Mouse (Mus musculus) heart, embryonic 12.5 days (tissue): Measurements from ENCODE around the gene Rps8. TPM values are rescaled to one million over a fixed set of nuclear protein-coding genes. Genes with fewer than 3 reads are reported as not detected.
A peak's percentile ranks its signal among the peaks of the same experiment; 100 is the strongest.
"Not testable (repeated sequence)": the region's sequence is repeated elsewhere in the genome, so short reads cannot be mapped to it uniquely, and the experiment has no call there.

Experiments used
- ATAC-seq: fragments of 200-750 bp; cut with Nextera tagmentation; 2 replicates; pipeline ENCODE4 v1.8.0; 2017; ENCODE audit warnings: moderate TSS enrichment, moderate library complexity; ENCODE audit not compliant: insufficient number of reproducible peaks, low FRiP score
- H3K27ac ChIP-seq: fragments of 300-500 bp; sonication (generic); 2 replicates; pipeline ENCODE4 v1.5.1; 2016; ENCODE audit warnings: mild to moderate bottlenecking, moderate library complexity; ENCODE audit not compliant: poor library complexity, severe bottlenecking
- H3K27me3 ChIP-seq: fragments of 300-500 bp; sonication (generic); replicated peaks from 2 replicates; pipeline ENCODE4 v1.6.1; 2016; ENCODE audit warnings: mild to moderate bottlenecking, moderate library complexity
- H3K36me3 ChIP-seq: fragments of 300-500 bp; sonication (generic); 2 replicates; pipeline ENCODE4 v1.6.1; 2016; ENCODE audit warnings: mild to moderate bottlenecking, moderate library complexity
- H3K4me1 ChIP-seq: fragments of 300-500 bp; sonication (generic); replicated peaks from 2 replicates; pipeline ENCODE4 v1.6.1; 2016; ENCODE audit warnings: mild to moderate bottlenecking
- H3K4me2 ChIP-seq: fragments of 300-500 bp; sonication (generic); 2 replicates; pipeline ENCODE4 v1.6.1; 2016; ENCODE audit warnings: mild to moderate bottlenecking, moderate library complexity
- H3K4me3 ChIP-seq: fragments of 300-500 bp; sonication (generic); 2 replicates; pipeline ENCODE4 v1.5.1; 2016; ENCODE audit warnings: mild to moderate bottlenecking
- H3K9ac ChIP-seq: fragments of 300-500 bp; sonication (generic); 2 replicates; pipeline ENCODE4 v1.6.1; 2016; ENCODE audit warnings: mild to moderate bottlenecking, moderate library complexity
- H3K9me3 ChIP-seq: fragments of 300-500 bp; sonication (generic); replicated peaks from 2 replicates; pipeline ENCODE4 v1.6.1; 2016; ENCODE audit warnings: mild to moderate bottlenecking, moderate library complexity
- WGBS: fragments of 180-500 bp; shearing (Covaris S2); methylation state at CpG from one replicate; pipeline ENCODE4 v1.1.7; 2016; 5-methylcytosine and 5-hydroxymethylcytosine counted together
- polyA plus RNA-seq: library from polyadenylated mRNA; unstranded; fragments of >200 nt; fragmentation: Nextera tagmentation; extraction: Ambion mirVana; gene quantifications from 2 replicates; pipeline ENCODE4 v1.2.1, GENCODE M21; 2016

Gene Rps8
- 612 and 621 TPM in 2 replicates for polyA plus RNA-seq

DNA sequence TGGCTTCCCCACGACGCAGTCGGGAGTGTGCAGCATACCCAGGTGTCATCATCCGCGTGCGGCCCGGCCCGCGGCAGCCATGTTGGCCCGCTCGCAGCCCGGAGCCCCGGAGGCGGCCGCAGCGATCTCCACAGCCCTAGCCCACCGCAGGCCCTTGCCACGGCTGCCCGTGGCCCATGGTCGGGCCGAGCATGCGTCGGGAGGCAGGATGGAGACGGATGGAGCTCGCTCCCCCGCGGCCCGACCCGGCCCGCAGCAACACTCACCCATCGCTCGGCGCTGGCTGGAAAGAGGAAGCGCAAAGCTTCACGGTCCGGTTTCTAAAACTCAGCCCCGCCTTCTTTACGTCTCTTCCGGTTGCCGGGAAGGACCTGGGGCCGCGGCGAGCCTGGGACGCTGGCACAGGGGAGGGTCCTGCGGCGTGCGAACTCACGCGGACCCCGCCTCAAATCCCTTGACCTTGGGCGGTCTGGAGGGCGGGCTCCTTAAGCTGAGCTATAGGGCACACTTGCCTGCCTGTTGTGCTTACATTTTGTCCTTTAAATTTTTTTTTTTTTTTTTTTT, at the start of gene Rps8:
Gene Rps8 (minus strand): TSS at position 452 of the 564 bp plus-strand sequence.
- H3K4me2 ChIP-seq, result peak within 1 kb of the TSS; percentile 81
- peak within 1 kb of the TSS; percentile 97 for H3K4me3 ChIP-seq
- peak within 1 kb of the TSS; percentile 100 for H3K9ac ChIP-seq
- H3K27ac ChIP-seq, result peak within 1 kb of the TSS; percentile 92
- H3K9me3 ChIP-seq, result no peaks in the 10 kb centered on the region
- peaks cover 26% of the 10 kb centered on the region for H3K4me1 ChIP-seq
- under 1% methylated on average over 52 of the region's 52 CpGs for WGBS
- peak; percentile 92 for ATAC-seq
- H3K27me3 ChIP-seq, result no peaks in the 10 kb centered on the region
- H3K36me3 ChIP-seq, result peaks cover 57% of the 10 kb centered on the region

DNA sequence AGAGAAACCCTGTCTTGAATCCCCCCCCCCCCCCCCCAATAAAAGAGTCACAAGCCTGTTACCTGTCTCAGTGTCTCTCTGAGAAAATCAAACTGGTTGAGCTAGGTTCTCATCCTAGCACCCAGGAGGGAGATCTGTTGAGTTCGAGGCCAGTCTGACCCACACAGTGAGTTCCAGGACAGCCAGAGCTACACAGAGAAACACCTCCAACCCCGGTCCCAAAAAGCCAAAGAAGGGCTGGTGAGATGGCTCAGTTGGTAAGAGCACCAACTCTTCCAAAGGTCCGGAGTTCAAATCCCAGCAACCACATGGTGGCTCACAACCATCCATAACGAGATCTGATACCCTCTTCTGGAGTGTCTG, 46.9 kb upstream of the Rps8 start:
- Histone ChIP-seq H3K9ac (peak overlapping the region; percentile 51), H3K9me3 (no peaks in the 10 kb centered on the region), H3K27me3 (no peaks in the 10 kb centered on the region), H3K36me3 (no peaks in the 10 kb centered on the region), H3K4me3 (peak overlapping the region; percentile 34), H3K4me2 (peak overlapping the region; percentile 63), H3K4me1 (0 out of 2 replicates have a peak, but pooled peaks cover 3% of the 10 kb centered on the region), H3K27ac (peak overlapping the region; percentile 68)
- 61% methylated on average over 4 of the region's 4 CpGs for WGBS
- ATAC-seq, result no peak

DNA sequence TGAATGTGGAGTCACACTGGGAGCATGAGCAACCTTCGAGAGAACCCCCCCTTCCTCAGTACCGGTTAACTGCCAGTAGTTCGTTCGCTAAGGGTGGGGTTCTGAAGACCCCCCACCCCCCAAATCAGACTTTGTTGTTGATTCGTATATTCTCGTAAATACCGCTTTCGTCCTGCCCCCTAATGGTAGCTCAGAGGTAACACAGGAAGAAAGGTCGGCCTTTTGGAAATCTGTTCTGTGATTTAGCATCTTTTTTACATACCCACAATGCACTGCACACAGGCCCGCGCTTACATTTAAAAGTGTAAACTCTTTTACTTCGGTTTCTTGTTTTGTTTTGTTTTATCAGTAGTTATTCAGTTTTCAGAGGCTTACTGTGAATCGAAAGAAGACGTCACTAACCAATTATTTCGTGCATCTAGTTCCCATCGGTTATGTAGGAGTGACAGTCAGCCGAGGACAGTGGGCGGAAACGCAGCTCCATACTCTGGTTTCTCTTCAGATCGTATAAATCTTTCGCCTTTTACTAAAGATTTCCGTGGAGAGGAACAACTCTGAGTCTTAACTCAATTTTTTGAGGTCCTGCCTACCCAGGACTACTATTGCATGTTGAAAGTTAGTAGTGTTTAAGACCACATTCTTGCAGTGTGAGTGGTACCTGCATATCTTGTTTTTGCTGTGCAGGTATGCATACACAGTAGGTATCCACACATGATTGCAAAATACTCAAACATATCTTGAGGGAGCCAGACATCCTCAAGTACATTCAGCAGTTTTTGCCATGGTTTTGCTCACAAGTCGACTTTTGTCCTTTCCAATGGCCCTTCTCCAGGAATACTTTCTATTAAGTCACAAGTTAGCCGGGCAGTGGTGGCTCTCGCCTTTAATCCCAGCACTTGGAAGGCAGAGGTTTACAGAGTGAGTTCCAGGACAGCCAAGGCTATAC, 46.3 kb upstream of the Rps8 start:
- Histone ChIP-seq H3K9me3 (no peaks in the 10 kb centered on the region), H3K4me2 (peak overlapping the region; percentile 63), H3K9ac (peak overlapping the region; percentile 51), H3K36me3 (no peaks in the 10 kb centered on the region), H3K27me3 (no peaks in the 10 kb centered on the region), H3K4me1 (0 out of 2 replicates have a peak, but pooled peaks cover 3% of the 10 kb centered on the region), H3K4me3 (peak overlapping the region; percentile 34), H3K27ac (peak overlapping the region; percentile 68)
- ATAC-seq, result peak; percentile 64
- WGBS, result 1% methylated on average over 25 of the region's 25 CpGs

DNA sequence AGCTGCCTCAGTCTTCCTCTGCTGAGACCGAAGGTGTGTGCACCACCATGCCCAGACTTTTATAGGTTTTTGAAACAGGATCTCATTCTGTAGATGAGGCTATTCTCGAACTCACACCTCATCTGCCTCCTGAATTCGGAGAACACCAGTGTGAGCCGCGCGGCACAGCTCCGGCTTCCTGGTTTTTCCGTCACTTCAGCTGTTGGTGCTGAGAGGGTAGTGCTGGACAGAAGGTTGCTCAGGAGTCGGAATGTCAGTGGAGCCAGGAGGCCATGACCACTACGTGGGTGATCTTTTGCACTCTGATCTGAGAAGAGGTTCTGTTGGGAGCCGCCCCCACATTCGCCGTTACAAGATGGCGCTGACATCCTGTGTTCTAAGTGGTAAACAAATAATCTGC, 35.8 kb upstream of the Rps8 start:
- Histone ChIP-seq H3K4me3 (no peak overlapping the region), H3K36me3 (no peaks in the 10 kb centered on the region), H3K9ac (no peak overlapping the region), H3K4me1 (no peaks in the 10 kb centered on the region), H3K9me3 (no peaks in the 10 kb centered on the region), H3K27me3 (no peaks in the 10 kb centered on the region), H3K4me2 (no peak overlapping the region), H3K27ac (no peak overlapping the region)
- WGBS, result 90% methylated on average over 14 of the region's 14 CpGs
- ATAC-seq, result no peak

DNA sequence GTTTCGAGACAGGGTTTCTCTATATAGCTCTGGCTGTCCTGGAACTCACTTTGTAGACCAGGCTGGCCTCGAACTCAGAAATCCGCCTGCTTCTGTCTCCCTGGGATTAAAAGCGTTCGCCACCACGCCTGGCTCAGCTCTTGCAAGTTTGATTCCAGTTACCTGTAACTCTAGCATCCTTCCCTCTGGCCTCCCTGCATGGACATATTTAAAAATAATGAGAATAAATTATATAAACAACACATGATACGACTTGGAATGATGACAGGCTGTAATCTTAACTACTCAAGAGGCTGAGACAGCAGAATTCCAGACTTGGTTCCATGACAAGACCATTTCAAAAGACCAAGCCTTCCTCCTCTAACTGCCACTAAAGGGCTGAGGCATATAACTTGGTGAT, 34.6 kb upstream of the Rps8 start:
- WGBS, result 68% methylated on average over 7 of the region's 7 CpGs
- H3K9ac ChIP-seq, result peak overlapping the region; percentile 56; the same call in 1 of the 2 replicates
- ATAC-seq, result no peak

DNA sequence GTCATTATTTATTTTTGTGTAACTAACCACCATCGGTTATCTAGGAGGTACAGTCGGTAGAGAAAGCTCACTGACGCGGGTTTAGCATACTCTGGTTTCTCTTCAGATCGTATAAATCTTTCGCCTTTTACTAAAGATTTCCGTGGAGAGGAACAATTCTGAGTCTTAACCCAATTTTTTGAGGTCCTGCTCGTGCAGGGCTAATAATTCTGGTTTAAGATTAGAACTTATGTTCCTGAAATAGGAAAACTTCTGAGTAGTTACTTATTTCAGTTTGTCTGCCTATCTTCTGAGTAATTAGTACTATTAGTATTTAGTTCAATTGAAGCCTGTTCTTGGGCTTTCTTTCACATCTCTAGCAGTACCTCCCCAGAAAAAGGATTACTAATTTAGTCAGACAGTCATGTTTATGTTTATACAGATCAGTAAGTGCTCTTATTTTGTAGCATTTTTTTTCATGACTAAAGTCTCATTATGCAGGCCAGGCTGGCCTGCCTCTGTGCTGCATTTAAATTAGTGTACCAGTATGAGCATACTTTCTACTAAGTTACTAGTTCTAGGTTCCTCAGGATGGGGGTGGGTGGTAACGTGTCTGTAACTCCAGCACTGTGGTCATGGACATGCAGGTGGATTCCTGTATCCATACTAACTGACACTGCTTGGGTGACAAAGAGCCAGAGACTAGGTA, 34.0 kb upstream of the Rps8 start:
- Histone ChIP-seq H3K9me3 (no peaks in the 10 kb centered on the region), H3K4me1 (no peaks in the 10 kb centered on the region), H3K4me2 (peak overlapping the region; percentile 61; the same call in 1 of the 2 replicates), H3K27me3 (no peaks in the 10 kb centered on the region), H3K36me3 (no peaks in the 10 kb centered on the region), H3K27ac (peak overlapping the region; percentile 73), H3K4me3 (peak overlapping the region; percentile 39; the same call in 1 of the 2 replicates), H3K9ac (peak overlapping the region; percentile 56; the same call in 1 of the 2 replicates)
- ATAC-seq, result peak; percentile 83
- under 1% methylated on average over 9 of the region's 9 CpGs for WGBS

More for the DNA sequence above, 34.6 kb upstream of the Rps8 start:
- Histone ChIP-seq H3K4me1 (no peaks in the 10 kb centered on the region), H3K27me3 (no peaks in the 10 kb centered on the region), H3K9me3 (no peaks in the 10 kb centered on the region), H3K4me2 (no peak overlapping the region), H3K4me3 (no peak overlapping the region), H3K27ac (peak overlapping the region; percentile 73; the same call in 1 of the 2 replicates), H3K36me3 (no peaks in the 10 kb centered on the region)

DNA sequence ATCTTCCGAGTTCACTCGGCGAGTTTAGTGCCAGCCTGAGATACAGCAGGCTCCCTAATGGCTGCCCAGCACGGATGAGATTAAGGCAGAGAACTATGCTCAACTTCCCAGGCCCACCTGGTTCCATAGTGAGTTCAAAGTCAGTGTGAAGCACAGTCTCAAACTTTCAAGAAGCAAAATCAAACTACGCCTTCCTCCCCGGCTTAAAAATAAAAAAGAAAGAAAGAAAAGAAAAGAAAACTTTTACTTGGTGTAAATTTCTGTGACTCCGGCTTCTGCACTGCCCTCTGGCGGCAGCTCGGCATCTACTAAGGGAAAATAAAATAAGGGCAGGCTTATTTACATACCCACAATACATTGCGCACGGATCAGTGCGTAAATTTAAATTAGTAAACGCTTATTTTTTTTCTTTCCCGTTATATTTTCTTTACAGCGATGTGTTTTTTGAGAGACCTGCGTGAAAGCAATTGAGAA, 33.4 kb upstream of the Rps8 start:
- no peaks in the 10 kb centered on the region for H3K36me3 ChIP-seq
- peak overlapping the region; percentile 39 for H3K4me3 ChIP-seq
- H3K9me3 ChIP-seq, result no peaks in the 10 kb centered on the region
- ATAC-seq, result peak; percentile 82
- under 1% methylated on average over 16 of the region's 16 CpGs for WGBS
- peak overlapping the region; percentile 29; the same call in 1 of the 2 replicates for H3K27ac ChIP-seq
- no peaks in the 10 kb centered on the region for H3K4me1 ChIP-seq
- peak overlapping the region; percentile 48; the same call in 1 of the 2 replicates for H3K9ac ChIP-seq
- no peaks in the 10 kb centered on the region for H3K27me3 ChIP-seq
- peak overlapping the region; percentile 61 for H3K4me2 ChIP-seq

DNA sequence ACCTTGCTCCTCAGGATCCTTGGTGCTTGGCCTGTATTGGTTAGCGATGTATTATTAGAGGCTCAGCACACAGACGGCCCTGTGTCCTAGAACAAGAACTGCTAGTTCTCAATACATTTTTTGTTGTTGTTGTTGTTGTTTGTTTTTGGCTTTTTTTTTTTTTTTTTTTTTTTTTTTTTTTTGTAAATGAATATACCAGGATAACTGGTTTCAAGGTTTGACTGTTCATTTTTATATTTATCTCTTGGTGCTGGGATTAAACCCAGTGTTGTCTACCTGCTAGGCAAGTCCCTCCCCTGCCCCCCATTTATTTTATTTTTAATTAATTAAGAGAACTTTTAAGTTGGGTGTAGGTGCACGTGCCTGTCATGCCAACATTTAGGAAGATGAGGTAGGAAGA, 32.9 kb upstream of the Rps8 start:
- H3K27me3 ChIP-seq, result no peaks in the 10 kb centered on the region
- peak overlapping the region; percentile 39 for H3K4me3 ChIP-seq
- peak overlapping the region; percentile 29; the same call in 1 of the 2 replicates for H3K9ac ChIP-seq
- 54% methylated on average over 3 of the region's 3 CpGs for WGBS
- no peaks in the 10 kb centered on the region for H3K4me1 ChIP-seq
- no peaks in the 10 kb centered on the region for H3K9me3 ChIP-seq
- H3K4me2 ChIP-seq, result peak overlapping the region; percentile 61
- H3K27ac ChIP-seq, result peak overlapping the region; percentile 29; the same call in 1 of the 2 replicates
- no peaks in the 10 kb centered on the region for H3K36me3 ChIP-seq
- ATAC-seq, result no peak

DNA sequence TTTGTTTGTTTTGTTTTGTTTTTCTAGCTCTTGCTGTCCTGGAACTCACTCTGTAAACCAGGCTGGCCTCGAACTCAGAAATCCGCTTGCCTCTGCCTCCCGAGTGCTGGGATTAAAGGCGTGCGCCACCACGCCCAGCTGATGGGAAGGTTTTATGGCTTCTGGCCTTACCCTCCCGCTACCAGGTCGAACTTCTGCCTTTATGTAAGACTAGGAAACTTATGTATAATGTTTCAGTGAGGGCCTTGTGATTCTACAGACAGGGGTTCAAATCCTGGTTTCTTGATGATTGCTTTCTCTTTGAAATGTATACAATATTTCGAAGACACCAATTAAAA, 26.7 kb upstream of the Rps8 start:
- H3K27me3 ChIP-seq, result not testable (repeated sequence)

DNA sequence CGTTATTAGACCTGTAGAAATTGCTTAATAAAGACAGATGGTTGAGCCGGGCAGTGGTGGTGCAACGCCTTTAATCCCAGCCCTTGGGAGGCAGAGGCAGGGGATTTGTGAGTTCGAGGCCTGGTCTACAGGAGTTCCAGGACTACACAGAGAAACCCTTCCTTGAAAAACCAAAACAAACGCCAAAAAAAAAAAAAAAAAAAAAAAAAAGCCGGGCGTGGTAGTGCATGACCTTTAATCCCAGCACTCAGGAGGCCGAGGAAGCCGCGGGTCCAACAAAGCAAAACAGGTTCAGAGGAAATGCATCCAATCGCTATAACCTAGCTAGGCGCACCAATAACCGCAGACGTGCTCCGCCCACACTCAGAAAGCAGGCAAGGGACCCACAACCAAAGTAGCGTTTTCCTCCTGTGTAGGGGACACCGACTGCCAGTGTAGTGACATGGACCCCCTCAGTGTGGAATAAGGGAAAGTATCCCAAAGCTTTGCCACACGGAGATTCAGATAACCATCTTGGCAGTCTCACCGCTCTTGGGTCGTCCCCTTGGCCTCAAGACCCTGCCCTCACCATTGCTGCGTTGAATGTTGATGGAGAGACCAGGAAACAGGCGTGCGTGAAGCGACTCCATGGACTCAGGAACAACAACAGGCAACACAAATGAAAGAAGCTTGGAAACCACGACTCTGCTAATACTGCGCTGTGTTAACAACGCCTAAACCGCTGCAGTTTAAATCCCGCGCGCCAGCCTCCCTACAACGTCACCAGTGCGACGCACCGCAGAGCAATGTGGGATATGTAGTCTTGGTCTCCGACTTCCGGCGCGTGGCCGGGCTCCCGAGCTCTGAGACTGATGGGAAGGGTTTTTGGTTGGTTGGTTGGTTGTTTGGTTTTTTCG, 26.1 kb upstream of the Rps8 start, which contains the start of gene Kif2c:
Gene Kif2c (minus strand): TSS at position 777 of the 896 bp plus-strand sequence.
- Histone ChIP-seq H3K4me2 (peak within 1 kb of the TSS; percentile 83), H3K27me3 (no peaks in the 10 kb centered on the region), H3K9me3 (no peaks in the 10 kb centered on the region), H3K36me3 (peaks cover 30% of the 10 kb centered on the region), H3K4me3 (peak within 1 kb of the TSS; percentile 87), H3K9ac (peak within 1 kb of the TSS; percentile 78), H3K27ac (peak within 1 kb of the TSS; percentile 55), H3K4me1 (peaks cover 12% of the 10 kb centered on the region)
- ATAC-seq, result peak; percentile 95
- WGBS, result under 1% methylated on average over 42 of the region's 42 CpGs

More for the DNA sequence above, 26.7 kb upstream of the Rps8 start:
- Histone ChIP-seq H3K9ac (peak overlapping the region; percentile 78), H3K36me3 (peaks cover 24% of the 10 kb centered on the region), H3K4me1 (peaks cover 12% of the 10 kb centered on the region), H3K4me2 (peak overlapping the region; percentile 83), H3K4me3 (peak overlapping the region; percentile 87)
- 13% methylated on average over 9 of the region's 9 CpGs for WGBS
- not testable (repeated sequence) for H3K9me3 ChIP-seq, H3K27ac ChIP-seq
- ATAC-seq, result peak; percentile 58; the same call in 1 of the 2 replicates
